Mouse (Mus musculus): ENCODE data around the gene Hist1h4m. TPM values are rescaled to one million over a fixed set of nuclear protein-coding genes. Genes with fewer than 3 reads are reported as not detected.

Gene Hist1h4m
- total RNA-seq, 2 experiments from 2014 or later = 185 to 195 TPM

Small RNA genes lying within 50 kb of the gene (microRNA-seq; reads per million reads assigned to microRNA genes)
- gene Gm19658 (ENCODE audit: borderline number of aligned reads in 2 of 2) (0 reads per million in 2 experiments), gene Gm44346 (ENCODE audit: borderline number of aligned reads in 2 of 2) (0 reads per million in 2 experiments), gene Gm44466 (ENCODE audit: borderline number of aligned reads in 2 of 2) (0 reads per million in 2 experiments)

Other genes with a start within 250 kb of the Hist1h4m start
- not detected for gene Olfr1364, start 230.0 kb upstream of the Hist1h4m start, total RNA-seq (2021)
- gene Olfr1362, start 197.7 kb upstream of the Hist1h4m start, total RNA-seq (2021) = not detected
- not detected for gene Olfr11, start 169.2 kb upstream of the Hist1h4m start, total RNA-seq (2021)
- gene Olfr1361, start 148.4 kb upstream of the Hist1h4m start, total RNA-seq (2021) = not detected
- not detected for gene Olfr1360, start 134.3 kb upstream of the Hist1h4m start, total RNA-seq (2021)
- gene Olfr1359, start 113.6 kb upstream of the Hist1h4m start, total RNA-seq (2021) = not detected
- 10 to 100 TPM; 21.3 to 23.3 TPM for gene Hist1h2bl, start 95.6 kb upstream of the Hist1h4m start, total RNA-seq (2021)
- gene Hist1h2ai, start 95.3 kb upstream of the Hist1h4m start, total RNA-seq (2021) = 10 to 100 TPM; 21.4 to 30.6 TPM
- 10 to 100 TPM; 25.1 to 28.5 TPM for gene Hist1h3h, start 94.1 kb upstream of the Hist1h4m start, total RNA-seq (2021)
- 1 to 10 TPM; 5.2 to 5.8 TPM for gene Hist1h2bm, start 89.7 kb upstream of the Hist1h4m start, total RNA-seq (2021)
- gene Hist1h4j, start 76.7 kb upstream of the Hist1h4m start, total RNA-seq (2021) = 1 to 10 TPM; 5.4 TPM
- gene Hist1h4k, start 61.2 kb upstream of the Hist1h4m start, total RNA-seq (2021) = 10 to 100 TPM; 76.7 to 88.9 TPM
- 1 to 10 TPM; 7.9 to 8.1 TPM for gene Hist1h2ak, start 57.9 kb upstream of the Hist1h4m start, total RNA-seq (2021)
- gene Hist1h2bn, start 57.6 kb upstream of the Hist1h4m start, total RNA-seq (2021) = 10 to 100 TPM; 11.4 to 15.3 TPM
- 10 to 100 TPM in 1 of 2 experiments, 1 to 10 TPM in 1; 8.8 to 12.2 TPM for gene Hist1h1b, start 31.1 kb upstream of the Hist1h4m start, total RNA-seq (2021)
- gene Hist1h3i, start 28.4 kb upstream of the Hist1h4m start, total RNA-seq (2021) = 10 to 100 TPM; 21.8 to 29.9 TPM
- gene Hist1h2an, start 24.5 kb upstream of the Hist1h4m start, total RNA-seq (2021) = 1 to 10 TPM; 2.5 to 4.4 TPM
- gene Hist1h2bp, start 24.3 kb upstream of the Hist1h4m start, total RNA-seq (2021) = 1 to 10 TPM; 5.8 to 8.9 TPM
- 10 to 100 TPM; 45.1 to 68.5 TPM for gene Hist1h2bq, start 1.5 kb upstream of the Hist1h4m start, total RNA-seq (2021)
- gene Hist1h2ao, start 1.3 kb upstream of the Hist1h4m start, total RNA-seq (2021) = 10 to 100 TPM in 1 of 2 experiments, 1 to 10 TPM in 1; 3.6 to 44.2 TPM
- gene Hist1h4n, start 20.4 kb downstream of the Hist1h4m start, total RNA-seq (2021) = 10 to 100 TPM; 33.0 to 84.6 TPM
- 10 to 100 TPM in 1 of 2 experiments, 1 to 10 TPM in 1; 8.6 to 29.1 TPM for gene Hist1h2ap, start 21.8 kb downstream of the Hist1h4m start, total RNA-seq (2021)
- gene Hist1h2br, start 22.0 kb downstream of the Hist1h4m start, total RNA-seq (2021) = 10 to 100 TPM; 43.9 to 68.8 TPM
- gene Zfp184, start 133.3 kb downstream of the Hist1h4m start, total RNA-seq (2021) = 1 to 10 TPM in 1 of 2 experiments, under 1 TPM in 1; 0.80 to 1.5 TPM
- not detected for gene Pom121l2, start 169.4 kb downstream of the Hist1h4m start, total RNA-seq (2021)
- gene Prss16, start 198.0 kb downstream of the Hist1h4m start, total RNA-seq (2021) = under 1 TPM in 1 of 2 experiments, not detected in 1; 0.96 TPM
- gene Hist1h2ah, start 223.8 kb downstream of the Hist1h4m start, total RNA-seq (2021) = 10 to 100 TPM in 1 of 2 experiments, not detected in 1; 16.5 TPM
- gene Hist1h2bk, start 224.1 kb downstream of the Hist1h4m start, total RNA-seq (2021) = 10 to 100 TPM; 18.0 to 23.9 TPM
- gene Hist1h4i, start 229.6 kb downstream of the Hist1h4m start, total RNA-seq (2021) = 10 to 100 TPM; 40.1 to 68.2 TPM
- 10 to 100 TPM; 11.9 to 12.2 TPM for gene Hist1h2ag, start 231.2 kb downstream of the Hist1h4m start, total RNA-seq (2021)
- gene Hist1h2bj, start 231.5 kb downstream of the Hist1h4m start, total RNA-seq (2021) = 10 to 100 TPM in 1 of 2 experiments, 1 to 10 TPM in 1; 8.0 to 15.6 TPM